Mouse (Mus musculus) ovary, postnatal 10 days (tissue): Measurements from ENCODE around the gene Phf1.
"Not testable (repeated sequence)": the region's sequence is repeated elsewhere in the genome, so short reads cannot be mapped to it uniquely, and the experiment has no call there.

ENCODE experiments used
- DNase-seq: peaks from one replicate; pipeline ENCODE4 v3.0.0; 2022; ENCODE audit warnings: low spot score

The Phf1 gene

GRCm38 (mm10) chr17:26932839-26933398 is at the start of gene Phf1:
Phf1 (plus strand) TSS chr17:26933052.
- DNase-seq: peak; percentile 95

GRCm38 (mm10) chr17:26883585-26883984 is 49.3 kb upstream of the Phf1 start:
- DNase-seq: no peak

GRCm38 (mm10) chr17:26884995-26885926 is 47.6 kb upstream of the Phf1 start:
- peak; percentile 35 for DNase-seq

GRCm38 (mm10) chr17:26886047-26886749 is 46.7 kb upstream of the Phf1 start:
- peak; percentile 65 for DNase-seq

GRCm38 (mm10) chr17:26887926-26888325 is 44.9 kb upstream of the Phf1 start:
- no peak for DNase-seq

GRCm38 (mm10) chr17:26892635-26893375 is 40.0 kb upstream of the Phf1 start:
- DNase-seq: no peak

- DNase-seq: no peak
Measured at GRCm38 (mm10) chr17:26893492-26893891, 39.4 kb upstream of the Phf1 start.

GRCm38 (mm10) chr17:26894342-26894741 is 38.5 kb upstream of the Phf1 start:
- no peak for DNase-seq

- DNase-seq: peak; percentile 38
Measured at GRCm38 (mm10) chr17:26895578-26895977, 37.3 kb upstream of the Phf1 start.

- no peak for DNase-seq
Measured at GRCm38 (mm10) chr17:26900916-26901315, 31.9 kb upstream of the Phf1 start.

GRCm38 (mm10) chr17:26904320-26904719 is 28.5 kb upstream of the Phf1 start:
- no peak for DNase-seq

- not testable (repeated sequence) for DNase-seq
Measured at GRCm38 (mm10) chr17:26907506-26907905, 25.3 kb upstream of the Phf1 start.

- no peak for DNase-seq
Measured at GRCm38 (mm10) chr17:26915248-26915647, 17.6 kb upstream of the Phf1 start.

- peak; percentile 98 for DNase-seq
Measured at GRCm38 (mm10) chr17:26916711-26917482, 16.0 kb upstream of the Phf1 start, which contains the start of gene Kifc5b. Kifc5b (plus strand) TSS chr17:26917091.

GRCm38 (mm10) chr17:26917560-26917959 is 15.3 kb upstream of the Phf1 start:
- not testable (repeated sequence) for DNase-seq

- DNase-seq: no peak
Measured at GRCm38 (mm10) chr17:26918343-26918742, 14.5 kb upstream of the Phf1 start.

GRCm38 (mm10) chr17:26919516-26919915 is 13.3 kb upstream of the Phf1 start:
- DNase-seq: not testable (repeated sequence)

GRCm38 (mm10) chr17:26922368-26922767 is 10.5 kb upstream of the Phf1 start:
- DNase-seq: not testable (repeated sequence)

GRCm38 (mm10) chr17:26925414-26925813 is 7.4 kb upstream of the Phf1 start:
- not testable (repeated sequence) for DNase-seq

GRCm38 (mm10) chr17:26931795-26932194 is 1.1 kb upstream of the Phf1 start:
- DNase-seq: not testable (repeated sequence)

- no peak for DNase-seq
Measured at GRCm38 (mm10) chr17:26933419-26933818, 567 bp downstream of the Phf1 start.
